Mouse (Mus musculus) lung, postnatal 36 days (tissue): ENCODE measurements at regions not wholly inside any gene's neighbourhood (a gene's known extent, or its start where the extent isn't known, plus 50 kb on each side); places are given as distances from the start of the nearest gene placed in this dataset.
"Not testable (repeated sequence)": the region's sequence is repeated elsewhere in the genome, so short reads cannot be mapped to it uniquely, and the experiment has no call there.

Experiments
- DNase-seq: peaks from one replicate; pipeline ENCODE4 v3.0.0; 2022; ENCODE audit warnings: mixed read lengths

GRCm38 (mm10) chr13:26865930-26866555, 96.1 kb upstream of the Hdgfl1 start:
- DNase-seq: no peak

DNA sequence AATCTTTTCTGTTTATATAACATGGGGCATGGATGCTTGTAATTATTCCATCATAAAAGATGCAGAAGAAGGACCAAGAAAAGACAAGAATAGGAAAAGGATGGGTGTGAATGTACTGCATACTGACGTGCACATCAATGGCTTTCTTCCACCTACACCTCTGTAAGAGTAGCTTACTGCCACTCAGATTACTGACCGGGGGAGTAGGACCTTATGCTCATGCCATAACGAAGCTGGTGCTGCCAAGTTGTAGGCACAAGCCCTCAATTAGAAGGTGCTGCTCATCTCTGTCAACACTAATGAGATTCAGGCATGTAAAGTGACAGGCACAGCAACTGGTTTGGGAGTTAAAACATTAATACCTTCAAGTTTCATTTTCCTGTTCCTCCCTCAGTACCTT, 97.8 kb upstream of the Hdgfl1 start:
- no peak for DNase-seq

GRCm38 (mm10) chr13:26916477-26916876, 140.9 kb upstream of the Prl start:
- peak; percentile 18 for DNase-seq

- no peak for DNase-seq
Measured at GRCm38 (mm10) chr13:26932695-26933438, 124.5 kb upstream of the Prl start.

- DNase-seq: no peak
Measured at GRCm38 (mm10) chr13:26933838-26934237, 123.5 kb upstream of the Prl start.

DNA sequence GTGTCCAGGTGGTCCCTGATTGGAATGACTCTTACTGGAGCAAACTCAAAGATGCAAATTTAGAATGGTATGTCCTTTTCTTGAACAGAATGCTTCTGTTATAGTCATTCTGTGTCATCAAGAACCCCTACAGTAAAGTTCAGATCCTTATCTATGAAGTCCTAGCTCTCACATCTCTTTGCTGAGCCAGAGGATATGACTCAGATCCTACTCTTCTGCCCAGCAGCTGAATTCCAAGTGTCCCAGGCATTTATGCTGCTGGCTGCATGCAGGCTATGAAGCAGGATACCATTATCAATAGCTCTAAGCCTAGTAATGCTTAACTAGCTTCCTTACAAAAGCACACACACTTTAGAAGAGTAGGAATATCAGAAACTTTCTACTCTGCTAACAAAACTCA, 116.9 kb upstream of the Prl start:
- DNase-seq: no peak

DNA sequence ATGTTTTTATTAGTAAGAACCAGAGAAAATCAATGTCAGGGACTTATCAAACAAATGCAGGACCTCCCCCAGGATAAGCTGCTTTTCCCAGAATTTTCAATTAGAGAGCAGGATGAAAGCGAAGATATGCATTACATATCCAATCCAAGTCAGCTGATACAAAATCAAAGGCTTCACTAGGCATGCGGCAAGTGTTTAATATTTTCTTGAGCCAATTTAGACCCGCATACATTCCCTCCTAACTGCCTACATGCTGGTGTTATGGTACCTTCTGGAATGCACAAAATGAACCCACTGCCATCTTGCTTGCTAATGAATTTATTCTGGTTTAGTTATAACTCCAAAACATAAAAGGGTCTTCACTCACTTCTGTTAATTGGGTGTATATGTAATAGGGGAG, 112.9 kb upstream of the Prl start:
- DNase-seq: no peak

- no peak for DNase-seq
Measured at GRCm38 (mm10) chr13:26951461-26951860, 105.9 kb upstream of the Prl start.

DNA sequence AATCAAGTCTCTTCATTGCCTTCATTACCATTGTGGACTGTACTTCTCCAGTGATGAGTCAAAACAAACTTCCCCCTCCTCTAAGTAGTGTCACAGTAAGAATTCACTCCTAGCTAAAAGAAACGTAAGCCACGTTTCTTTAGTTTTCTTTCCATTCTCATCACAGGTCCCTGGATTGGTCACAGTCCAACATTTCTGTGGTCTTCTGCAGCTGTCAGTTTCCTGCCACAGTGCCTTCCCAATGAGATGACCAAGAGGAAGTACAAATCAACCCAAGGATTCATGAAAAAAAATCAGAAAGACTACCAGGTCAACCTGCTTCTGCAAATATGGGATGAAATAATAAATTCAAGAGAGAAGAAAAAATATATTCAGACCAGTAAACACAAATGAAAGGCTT, 103.5 kb upstream of the Prl start:
- DNase-seq: no peak

- no peak for DNase-seq
Measured at GRCm38 (mm10) chr13:26959534-26960100, 97.8 kb upstream of the Prl start.

DNA sequence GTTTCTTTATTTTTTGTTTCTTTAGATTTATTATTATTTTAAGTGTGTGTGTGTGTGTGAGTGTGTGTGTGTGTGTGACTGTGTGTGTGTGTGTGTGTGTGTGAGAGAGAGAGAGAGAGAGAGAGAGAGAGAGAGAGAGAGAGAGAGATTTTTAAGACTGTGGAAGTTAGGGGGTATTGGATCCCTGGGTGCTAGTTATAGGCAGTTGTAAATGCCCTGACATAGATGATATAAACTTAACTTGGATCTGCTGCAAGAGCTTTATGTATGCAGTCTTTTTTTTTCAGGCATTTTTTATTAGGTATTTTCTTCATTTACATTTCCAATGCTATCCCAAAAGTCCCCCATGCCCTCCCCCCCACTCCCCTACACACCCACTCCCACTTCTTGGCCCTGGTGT, 96.8 kb upstream of the Prl start:
- not testable (repeated sequence) for DNase-seq

DNA sequence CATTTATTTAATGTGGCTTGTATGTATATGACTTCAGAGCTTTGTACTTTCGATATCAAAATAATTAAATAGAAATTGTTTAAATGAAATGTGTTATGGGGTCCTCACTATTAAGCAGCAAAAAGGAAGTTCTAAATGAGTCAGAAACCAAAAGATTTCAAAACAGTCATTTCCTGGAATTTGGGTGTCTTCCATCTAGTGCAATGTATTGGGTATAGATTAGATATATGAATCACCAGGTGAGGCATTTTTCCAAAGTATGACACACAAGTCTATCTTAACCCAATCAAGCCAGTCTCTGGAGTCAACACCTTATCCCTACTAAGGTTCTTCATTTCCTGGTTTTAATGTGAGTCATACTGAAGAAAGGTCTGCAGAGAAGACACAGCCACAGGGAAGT, 81.3 kb upstream of the Prl start:
- no peak for DNase-seq

GRCm38 (mm10) chr13:26980475-26980874, 76.9 kb upstream of the Prl start:
- DNase-seq: peak; percentile 1
